Mouse (Mus musculus): ENCODE measurements around the gene Sppl3.

GRCm38 (mm10) chr5:115124690-115125089 is 113.8 kb downstream of the Sppl3 start:
- TF ChIP-seq ZC3H11A (IDR thresholded peaks at IDR 0.05; ENCODE audit: borderline replicate concordance, low read depth, low read length) (no peak), ZNF384 (IDR thresholded peaks at IDR 0.05; ENCODE audit: low read depth, low read length) (no peak), MAFK (IDR thresholded peaks at IDR 0.05; ENCODE audit: insufficient read depth, low read depth, low read length) (no peak), CHD2 (IDR thresholded peaks at IDR 0.05; ENCODE audit: low read depth, low read length) (no peak)
